9 mouse cellular contexts compared by ENCODE assay signal in genomic region chr7:141643160-141643559, GRCm38 (mm10). TPM values are rescaled to one million over a fixed set of nuclear protein-coding genes. Genes with fewer than 3 reads are reported as not detected.
DNase-seq lines count a peak whose midpoint lies in the region; ATAC-seq and TF ChIP-seq lines count a peak whose summit lies in the region.
"Had no signal": no experiment of that assay in that cellular context is flagged by ENCODE, and none has a peak within 500 bp of the region (broad histone marks: within the 10 kb centered on the region; RNA-seq: fewer than 3 reads in every experiment).

No protein-coding gene starts in this region.

- H3K9me3 ChIP-seq in liver, embryonic 13.5 days (replicated peaks), result no peaks in the 10 kb centered on the region

- WGBS in heart, adult 2 months, result 37% methylated on average over 3 of the region's 3 CpGs
- 32% methylated on average over 3 of the region's 3 CpGs for WGBS in liver, embryonic 13.5 days (ENCODE audit: insufficient replicate concordance)

- DNase-seq in heart, adult 2 months, result no peak
- DNase-seq in heart, adult 11 months, result no peak
- DNase-seq in 3T3-L1 (ENCODE audit: low read depth, low spot score) (peak; percentile 34), R1 (ENCODE audit: low read depth, low spot score) (peak; percentile 19)
- peak; percentile 51 for DNase-seq in liver, embryonic 13.5 days
- DNase-seq in frontal cortex, postnatal 25 days (ENCODE audit: low spot score in 2 of 2), result no peak
- no peak for DNase-seq in gastrocnemius, adult 18-20 months (ENCODE audit: low spot score)
- DNase-seq in right cerebral cortex, postnatal 10 days (ENCODE audit: low spot score in 2 of 2), result no peak

- no peak overlapping the region for H3K9ac ChIP-seq in heart, adult 2 months (ENCODE audit: low read depth, low read length)
- no peak overlapping the region for H3K9ac ChIP-seq in liver, embryonic 13.5 days

- no peak overlapping the region for H3K4me3 ChIP-seq in heart, adult 2 months
- H3K4me3 ChIP-seq in liver, embryonic 13.5 days (replicated peaks), result no peak overlapping the region
- H3K4me3 ChIP-seq: myocyte had no signal

- H3K4me2 ChIP-seq in liver, embryonic 13.5 days, result no peak overlapping the region

- H3K4me1 ChIP-seq in heart, adult 2 months (ENCODE audit: control insufficient read depth, insufficient read depth, low read length), result no peaks in the 10 kb centered on the region
- H3K4me1 ChIP-seq in liver, embryonic 13.5 days (replicated peaks), result peaks cover 22% of the 10 kb centered on the region

- no peaks in the 10 kb centered on the region for H3K79me2 ChIP-seq in heart, adult 2 months (replicated peaks; ENCODE audit: control insufficient read depth, insufficient read depth, low read length)

- ATAC-seq in liver, embryonic 13.5 days (ENCODE audit: low read depth), result no peak

- no peak for TF ChIP-seq POLR2A in heart, adult 2 months (IDR thresholded peaks at IDR 0.05; ENCODE audit: insufficient read depth, low read depth, low read length)

- intact Hi-C loops in heart, adult 2 months (cut with DNase I), result no loop called here

- no peaks in the 10 kb centered on the region for H3K27me3 ChIP-seq in heart, adult 2 months (ENCODE audit: control insufficient read depth, insufficient read depth, low read length)
- H3K27me3 ChIP-seq in liver, embryonic 13.5 days, result no peaks in the 10 kb centered on the region

- no peaks in the 10 kb centered on the region for H3K36me3 ChIP-seq in heart, adult 2 months (ENCODE audit: control insufficient read depth, insufficient read depth, low read length)
- H3K36me3 ChIP-seq in liver, embryonic 13.5 days, result peaks cover 4% of the 10 kb centered on the region; the same call in 1 of the 2 replicates

- peak; percentile 68 for TF ChIP-seq CTCF in heart, adult 2 months (IDR thresholded peaks at IDR 0.05)

- no peak overlapping the region for H3K27ac ChIP-seq in heart, adult 2 months
- no peak overlapping the region for H3K27ac ChIP-seq in liver, embryonic 13.5 days

- TF ChIP-seq EP300 in heart, adult 2 months (IDR thresholded peaks at IDR 0.05; ENCODE audit: insufficient read depth, low read depth, low read length), result no peak

RNA-seq across cellular contexts. Expression of gene Muc6, which starts 12.0 kb away (rescaled TPM):
- not detected for total RNA-seq in heart, adult 2 months (2021)
- polyA plus RNA-seq in heart, adult 2 months (2012; rRNA removed), result 0.03 TPM in 1 of 2 replicates, not detected in the other
- 1.1 and 1.7 TPM in 2 replicates for polyA plus RNA-seq in liver, embryonic 13.5 days (2015; fragmentation: Nextera tagmentation; extraction: Ambion mirVana)
- total RNA-seq in gastrocnemius, adult 18-20 months (2021), result not detected

RNA-seq across cellular contexts. Expression of gene Muc2, which starts 47.0 kb away (rescaled TPM):
- not detected for total RNA-seq in heart, adult 2 months (2021)
- 0.25 and 0.38 TPM in 2 replicates for polyA plus RNA-seq in heart, adult 2 months (2012; rRNA removed)
- 0.03 and 0.05 TPM in 2 replicates for polyA plus RNA-seq in liver, embryonic 13.5 days (2015; fragmentation: Nextera tagmentation; extraction: Ambion mirVana)
- not detected for total RNA-seq in gastrocnemius, adult 18-20 months (2021)
- polyA plus RNA-seq: myocyte had no signal

Comparison
In these comparisons a context has a peak if more than half of its experiments do, and no peak if none do; other contexts are left out.
1. DNase-seq: peak in 3T3-L1 (single experiment), R1 (single experiment) and liver, embryonic 13.5 days (single experiment); none in heart, adult 2 months (0 of 2), heart, adult 11 months (single experiment), frontal cortex, postnatal 25 days (0 of 2), gastrocnemius, adult 18-20 months (single experiment) and right cerebral cortex, postnatal 10 days (0 of 2).